Mouse (Mus musculus) MEL (cell line): ENCODE measurements around the gene Epn3. TPM values are rescaled to one million over a fixed set of nuclear protein-coding genes. Genes with fewer than 3 reads are reported as not detected.

ENCODE experiments used
- DNase-seq: peaks from one replicate; pipeline ENCODE4 v3.0.0; 2011; ENCODE audit warnings: low read depth, low spot score
- H3K27ac ChIP-seq: 2 replicates; pipeline ENCODE4 v1.5.1; 2012; ENCODE audit warnings: low read depth, mild to moderate bottlenecking, control low read depth, low read length, moderate library complexity; ENCODE audit not compliant: control insufficient read depth
- H3K27me3 ChIP-seq, 2 experiments: fragments of 150-350 bp in 1 of 2; sonication (generic) in 1 of 2; 2 replicates each; pipeline ENCODE4 v1.6.1; 2012; ENCODE audit warnings: low read length in 2 of 2, mild to moderate bottlenecking in 2 of 2, improper control_type of control experiment in 1 of 2, moderate library complexity in 1 of 2; ENCODE audit not compliant: insufficient read depth in 2 of 2, control insufficient read depth in 1 of 2
- H3K36me3 ChIP-seq, 2 experiments: 2 replicates each; pipeline ENCODE4 v1.6.1; 2012 to 2014; ENCODE audit warnings: low read length in 2 of 2, improper control_type of control experiment in 1 of 2, inconsistent platforms in 1 of 2, mild to moderate bottlenecking in 1 of 2; ENCODE audit not compliant: insufficient read depth in 2 of 2, control insufficient read depth in 1 of 2
- H3K4me1 ChIP-seq, 2 experiments: fragments of 150-350 bp in 1 of 2; sonication (generic) in 1 of 2; 2 replicates each; pipeline ENCODE4 v1.6.1; 2012; ENCODE audit warnings: low read length in 2 of 2, improper control_type of control experiment in 1 of 2, mild to moderate bottlenecking in 1 of 2; ENCODE audit not compliant: insufficient read depth in 2 of 2, control insufficient read depth in 1 of 2
- H3K4me3 ChIP-seq, 2 experiments: fragments of 150-350 bp in 1 of 2; sonication (generic) in 1 of 2; 2 replicates each; pipeline ENCODE4 v1.5.1; 2012; ENCODE audit warnings: low read depth in 2 of 2, low read length in 2 of 2, mild to moderate bottlenecking in 2 of 2, moderate library complexity in 2 of 2, control low read depth in 1 of 2, improper control_type of control experiment in 1 of 2; ENCODE audit not compliant: control insufficient read depth in 1 of 2, insufficient read depth in 1 of 2
- H3K79me2 ChIP-seq: 2 replicates; pipeline ENCODE4 v1.6.1; 2012; ENCODE audit warnings: mild to moderate bottlenecking, low read length, moderate library complexity; ENCODE audit not compliant: control insufficient read depth, poor library complexity, insufficient read depth
- H3K9ac ChIP-seq: 2 replicates; pipeline ENCODE4 v1.6.1; 2012; ENCODE audit warnings: low read depth, mild to moderate bottlenecking, control low read depth, low read length, moderate library complexity; ENCODE audit not compliant: control insufficient read depth, poor library complexity, severe bottlenecking
- H3K9me3 ChIP-seq: fragments of 150-350 bp; sonication (generic); replicated peaks from 2 replicates; pipeline ENCODE4 v1.6.1; 2012; ENCODE audit warnings: mild to moderate bottlenecking, low read length, improper control_type of control experiment, moderate library complexity; ENCODE audit not compliant: insufficient read depth
- CHD2 ChIP-seq: IDR thresholded peaks from 2 replicates; pipeline ENCODE4 v1.6.1; 2011; ENCODE audit warnings: low read length, improper control_type of control experiment
- ELF1 ChIP-seq: IDR thresholded peaks from 2 replicates; pipeline ENCODE4 v1.6.1; 2014; ENCODE audit warnings: low read depth, mild to moderate bottlenecking, inconsistent platforms, low read length, improper control_type of control experiment, moderate library complexity
- ETS1 ChIP-seq: IDR thresholded peaks from 2 replicates; pipeline ENCODE4 v1.6.1; 2012; ENCODE audit warnings: low read depth, mild to moderate bottlenecking, inconsistent platforms, low read length, improper control_type of control experiment, moderate library complexity
- GATA1 ChIP-seq: IDR thresholded peaks from 2 replicates; pipeline ENCODE4 v1.6.1; 2011; ENCODE audit warnings: low read depth, low read length, improper control_type of control experiment
- HCFC1 ChIP-seq: IDR thresholded peaks from 2 replicates; pipeline ENCODE4 v1.6.1; 2012; ENCODE audit warnings: low read depth, mild to moderate bottlenecking, inconsistent platforms, low read length, improper control_type of control experiment, moderate library complexity
- JUND ChIP-seq: IDR thresholded peaks from 2 replicates; pipeline ENCODE4 v1.6.1; 2011; ENCODE audit warnings: low read depth, mild to moderate bottlenecking, improper control_type of control experiment, low read length
- MEF2A ChIP-seq: IDR thresholded peaks from 2 replicates; pipeline ENCODE4 v1.6.1; 2014; ENCODE audit warnings: low read depth, mild to moderate bottlenecking, inconsistent platforms, low read length, improper control_type of control experiment; ENCODE audit not compliant: poor library complexity, insufficient replicate concordance, severe bottlenecking; ENCODE audit errors: extremely low read depth
- MXI1 ChIP-seq: IDR thresholded peaks from 2 replicates; pipeline ENCODE4 v1.6.1; 2011; ENCODE audit warnings: mild to moderate bottlenecking, low read depth, low read length, improper control_type of control experiment
- NELFE ChIP-seq: IDR thresholded peaks from 2 replicates; pipeline ENCODE4 v1.6.1; 2011; ENCODE audit warnings: low read depth, low read length, improper control_type of control experiment
- NRF1 ChIP-seq: IDR thresholded peaks from 2 replicates; pipeline ENCODE4 v1.6.1; 2014; ENCODE audit warnings: low read depth, mild to moderate bottlenecking, inconsistent platforms, low read length, improper control_type of control experiment, moderate library complexity; ENCODE audit not compliant: poor library complexity, insufficient read depth, severe bottlenecking
- POLR2A ChIP-seq, 2 experiments: IDR thresholded peaks; 2 replicates each; pipeline ENCODE4 v1.6.1; 2011 to 2012; ENCODE audit warnings: low read length in 2 of 2, mild to moderate bottlenecking in 2 of 2, control low read depth in 1 of 2, improper control_type of control experiment in 1 of 2, low read depth in 1 of 2, moderate library complexity in 1 of 2; ENCODE audit not compliant: control insufficient read depth in 1 of 2, insufficient read depth in 1 of 2, poor library complexity in 1 of 2
- POLR2AphosphoS2 ChIP-seq: IDR thresholded peaks from 2 replicates; pipeline ENCODE4 v1.6.1; 2011; ENCODE audit warnings: low read length, improper control_type of control experiment
- POLR2AphosphoS5 ChIP-seq: IDR thresholded peaks from 2 replicates; pipeline ENCODE4 v1.6.1; 2012; ENCODE audit warnings: low read depth, borderline replicate concordance, mild to moderate bottlenecking, inconsistent platforms, low read length, moderate library complexity, mixed read lengths
- RAD21 ChIP-seq: IDR thresholded peaks from 2 replicates; pipeline ENCODE4 v1.6.1; 2011; ENCODE audit warnings: mild to moderate bottlenecking, low read depth, low read length, improper control_type of control experiment
- SIN3A ChIP-seq: IDR thresholded peaks from 2 replicates; pipeline ENCODE4 v1.6.1; 2012; ENCODE audit warnings: low read length, improper control_type of control experiment, inconsistent platforms
- SMC3 ChIP-seq: IDR thresholded peaks from 2 replicates; pipeline ENCODE4 v1.6.1; 2011; ENCODE audit warnings: low read depth, low read length, improper control_type of control experiment
- TBP ChIP-seq: IDR thresholded peaks from 2 replicates; pipeline ENCODE4 v1.8.0; 2011; ENCODE audit warnings: low read depth, low read length, improper control_type of control experiment
- polyA plus RNA-seq, 2 experiments: library from polyadenylated mRNA; stranded (reverse) in 1 of 2; unstranded in 1 of 2; fragments of >175 nt in 1 of 2; fragments of >200 nt in 1 of 2; gene quantifications; 2 replicates each; pipeline versions ENCODE4 v1.2.1 to v1.2.4; 2012; ENCODE audit warnings: low replicate concordance in 2 of 2, low read depth in 1 of 2; ENCODE audit not compliant: insufficient read length in 2 of 2, insufficient read depth in 1 of 2, missing spikeins in 1 of 2
- total RNA-seq: library from RNA; depleted of rRNA; stranded (reverse); fragments of 300-350 nt; gene quantifications from 2 replicates; pipeline ENCODE4 v1.2.3, GENCODE M21; 2012

The Epn3 gene
- total and polyA plus RNA-seq, 3 experiments = not detected

DNA sequence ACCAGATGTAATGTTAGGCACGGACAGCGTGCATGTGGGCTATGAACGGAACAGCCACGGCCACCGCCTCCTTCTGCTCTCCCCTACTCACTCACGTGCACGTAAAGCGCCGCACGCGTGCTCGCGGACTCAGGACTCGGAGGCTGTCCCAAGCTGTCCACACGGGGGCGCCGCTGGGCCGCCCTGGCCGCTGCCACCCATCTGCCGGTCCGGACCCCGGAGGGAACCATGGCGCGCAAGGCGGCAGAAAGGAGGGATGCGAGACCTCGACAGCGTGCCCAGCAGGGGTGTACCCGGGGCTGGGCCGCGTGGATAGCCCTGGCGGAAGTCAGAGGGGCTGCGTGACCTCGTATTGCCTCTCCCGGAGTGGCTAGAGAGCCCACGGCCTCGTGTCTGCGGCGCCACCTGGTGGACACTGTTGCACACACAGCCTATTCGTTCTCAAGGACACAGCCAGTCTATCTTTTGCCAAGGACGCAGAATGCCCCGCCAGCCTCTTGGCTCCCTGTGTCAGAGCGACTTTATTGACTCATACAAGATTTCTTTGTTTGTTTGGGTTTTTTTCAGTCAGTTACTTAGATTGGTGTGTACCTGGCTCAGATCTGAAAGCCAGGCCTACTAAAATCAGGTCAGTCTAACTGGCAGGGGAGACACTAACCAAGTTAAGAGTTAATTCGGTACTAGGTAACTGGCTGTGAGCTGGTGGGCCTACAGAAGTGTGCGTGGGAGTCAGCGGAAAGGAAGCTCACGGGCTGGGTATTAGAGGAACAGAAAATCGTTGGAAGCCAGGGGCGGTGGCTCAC is 49.3 kb upstream of the Epn3 start, which contains the start of gene Rsad1 (continued):
- TF ChIP-seq ETS1 (0 out of 2 replicates have a peak, but pooled peaks have one; percentile 36), POLR2AphosphoS2 (peak; percentile 72), NELFE (peak; percentile 73), MEF2A (no peak), TBP (peak; percentile 66), JUND (no peak), CHD2 (no peak), RAD21 (peak; percentile 11), ELF1 (peak; percentile 67; the same call in 1 of the 2 replicates), NRF1 (peak; percentile 54), MXI1 (peak; percentile 97), SMC3 (peak; percentile 56), HCFC1 (peak; percentile 87)

DNA sequence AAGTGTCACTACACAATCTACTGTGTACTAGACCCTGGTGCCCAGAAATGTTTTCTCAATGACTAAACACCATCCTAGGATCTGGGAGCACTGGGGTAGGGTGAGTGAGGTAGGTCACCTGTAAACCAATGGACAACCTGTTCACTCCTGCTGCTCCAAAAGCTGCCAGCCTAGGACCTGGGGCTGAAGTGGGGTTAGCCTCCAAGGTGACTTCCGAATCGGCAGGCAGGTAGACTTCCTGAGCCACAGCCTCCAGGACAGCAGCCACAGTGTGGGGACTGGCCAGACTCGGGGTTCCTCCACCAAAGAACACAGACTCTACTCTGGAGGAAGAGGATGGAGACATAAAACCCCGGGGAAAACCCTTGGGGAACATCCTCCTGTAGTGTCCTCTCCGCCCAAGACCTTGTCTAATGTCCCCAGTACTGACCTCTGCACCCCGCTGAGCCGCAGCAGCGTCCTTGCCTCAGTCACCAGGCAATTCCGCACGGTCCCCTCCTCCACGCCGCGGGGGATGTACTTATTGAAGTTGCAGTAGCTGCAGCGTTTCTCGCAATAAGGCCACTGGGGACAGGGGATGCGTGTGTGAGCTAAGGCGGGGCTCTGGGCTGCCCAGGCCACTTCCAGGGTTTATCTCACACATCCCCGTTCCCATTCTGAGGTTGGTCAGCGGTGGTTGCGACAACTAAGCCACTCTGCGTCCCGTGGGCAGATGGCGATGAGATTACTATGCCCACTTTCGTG is 48.4 kb upstream of the Epn3 start:
- Histone ChIP-seq H3K27me3 (no peaks in the 10 kb centered on the region), H3K79me2 (peaks cover 14% of the 10 kb centered on the region), H3K4me3 (peak overlapping the region; percentile 74 to 75), H3K9me3 (no peaks in the 10 kb centered on the region), H3K27ac (peak overlapping the region; percentile 91), H3K36me3 (peaks cover 1 to 12% of the 10 kb centered on the region in 2 experiments; a peak in 3 of 4 replicates), H3K4me1 (peaks cover 0 to 13% of the 10 kb centered on the region in 2 experiments; a peak in 2 of 4 replicates), H3K9ac (peak overlapping the region; percentile 80)
- no peak; the same call in 1 of the 2 replicates for TF ChIP-seq SIN3A
- no peak for TF ChIP-seq GATA1
- 0 out of 4 replicates have a peak, but pooled peaks of 1 of the 2 experiments have one; percentile 0 for TF ChIP-seq POLR2A (IDR thresholded peaks at IDR 0.05; ENCODE audit: control insufficient read depth in 1 of 2, insufficient read depth in 1 of 2, low read depth in 1 of 2, low read length in 2 of 2, poor library complexity in 1 of 2)
- 0 out of 2 replicates have a peak, but pooled peaks have one; percentile 3 for TF ChIP-seq POLR2AphosphoS5
- peak; percentile 71 for DNase-seq
